Mouse (Mus musculus) NIH3T3 (cell line): ENCODE measurements around the gene Calhm2.
A peak's percentile ranks its signal among the peaks of the same experiment; 100 is the strongest.

Source experiments
- DNase-seq: peaks from one replicate; pipeline ENCODE4 v3.0.0-alpha.2; 2012; ENCODE audit warnings: low read depth

Gene Calhm2

GRCm38 (mm10) chr19:47137771-47138421, at the start of gene Calhm2:
Calhm2 (minus strand) TSS chr19:47138294.
- DNase-seq, result peak; percentile 65

DNA sequence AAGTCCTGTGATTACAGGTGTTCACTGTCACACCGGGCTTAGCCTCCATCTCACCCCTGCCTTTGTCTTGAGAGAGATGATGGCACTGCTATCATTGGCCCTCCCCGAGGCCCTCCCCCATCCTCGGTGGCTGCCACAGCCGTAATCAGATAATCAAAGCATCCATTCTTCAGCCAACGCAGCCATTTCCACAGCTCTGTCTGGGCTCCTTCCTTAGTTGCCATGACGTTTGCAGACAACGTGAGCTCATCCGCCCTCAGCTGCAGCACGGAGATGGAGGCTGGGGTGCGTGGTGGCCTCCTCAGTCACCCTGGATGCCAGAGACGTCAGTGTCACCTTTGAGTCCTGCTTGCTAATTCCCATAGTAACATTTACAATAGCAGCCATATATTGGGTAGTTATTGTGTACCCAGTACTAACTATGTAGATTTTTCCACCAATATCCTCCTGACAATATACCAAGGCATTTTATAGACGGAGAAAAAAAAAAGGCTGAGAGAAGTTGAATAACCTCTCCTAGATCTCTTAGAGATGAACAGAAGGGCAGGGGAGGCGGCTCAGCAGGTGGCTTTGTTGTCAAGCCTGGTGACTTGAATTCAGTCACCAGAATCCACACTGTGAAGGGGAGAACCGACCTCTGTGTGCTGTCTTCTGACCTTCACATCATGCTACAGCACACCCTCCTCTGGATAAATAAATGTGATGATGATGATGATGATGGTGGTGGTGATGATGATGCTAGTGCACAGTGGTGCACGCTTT, 48.6 kb upstream of the Calhm2 start:
- no peak for DNase-seq

DNA sequence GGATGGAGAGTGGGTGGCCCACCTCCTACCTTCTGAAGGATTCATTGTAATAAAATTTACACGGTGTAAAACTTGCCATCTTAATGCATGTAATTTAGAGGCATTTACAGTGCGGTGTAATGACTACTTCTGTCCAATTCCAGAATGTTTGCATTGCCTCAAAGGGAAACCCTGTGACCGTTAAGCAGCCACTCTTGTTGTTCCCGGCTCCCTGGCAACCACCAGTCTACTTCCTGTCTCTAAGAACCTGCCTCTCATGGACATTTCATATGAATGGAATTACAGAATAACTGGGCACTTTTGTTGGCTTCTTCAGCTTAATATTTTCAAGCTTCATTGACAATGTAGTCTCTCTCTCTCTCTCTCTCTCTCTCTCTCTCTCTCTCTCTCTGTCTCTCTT, 46.6 kb upstream of the Calhm2 start:
- DNase-seq, result peak; percentile 23

GRCm38 (mm10) chr19:47184221-47184620, 46.1 kb upstream of the Calhm2 start:
- no peak for DNase-seq

- no peak for DNase-seq
Measured at GRCm38 (mm10) chr19:47180011-47180410, 41.9 kb upstream of the Calhm2 start.

- peak; percentile 44 for DNase-seq
Measured at GRCm38 (mm10) chr19:47179272-47179809, 41.2 kb upstream of the Calhm2 start.

DNA sequence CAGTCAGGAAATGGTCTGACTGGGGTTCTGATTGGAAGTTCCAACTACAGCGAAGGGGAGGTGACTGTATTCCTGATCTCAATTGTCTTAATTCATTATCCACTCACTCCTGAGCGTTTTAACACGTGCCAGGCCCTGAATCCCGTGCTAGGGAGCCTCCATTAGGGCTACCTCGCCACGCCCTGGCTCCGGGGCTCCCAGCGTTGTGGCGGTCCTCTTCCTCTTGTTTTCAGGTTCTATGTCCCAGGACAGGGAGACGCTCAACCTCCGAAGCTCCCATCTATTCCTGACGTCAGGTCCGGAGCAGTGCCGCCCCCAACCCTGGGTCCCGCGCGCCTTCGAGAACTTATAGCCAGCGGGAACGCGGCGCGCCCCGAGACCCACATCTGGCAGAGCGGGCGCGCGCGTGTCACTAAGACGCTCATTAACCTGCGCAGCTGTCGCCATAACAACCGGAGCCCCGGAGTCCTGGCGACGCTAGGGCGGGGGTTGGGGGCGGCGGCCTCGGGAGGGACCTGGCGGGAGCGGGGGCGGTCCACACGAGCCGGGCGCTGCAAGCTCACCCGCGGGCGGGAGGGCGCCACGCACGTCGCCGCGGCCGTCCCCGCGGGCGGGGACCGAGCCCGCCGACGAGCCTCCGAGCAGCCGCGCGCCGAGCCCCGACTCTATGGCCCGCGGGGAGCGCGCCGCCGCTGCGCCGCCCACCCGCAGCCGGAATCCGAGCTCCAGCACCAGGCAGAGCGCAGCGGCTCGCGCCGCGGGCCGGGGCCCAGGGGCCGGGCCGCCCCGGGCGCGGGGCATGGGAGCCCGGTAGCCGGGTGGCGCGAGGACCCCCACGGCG, 40.6 kb upstream of the Calhm2 start, which contains the start of gene Neurl1a:
Gene Neurl1a, plus strand, starts transcription at position 390 of the 841 bp plus-strand sequence.
- peak; percentile 61 for DNase-seq

DNA sequence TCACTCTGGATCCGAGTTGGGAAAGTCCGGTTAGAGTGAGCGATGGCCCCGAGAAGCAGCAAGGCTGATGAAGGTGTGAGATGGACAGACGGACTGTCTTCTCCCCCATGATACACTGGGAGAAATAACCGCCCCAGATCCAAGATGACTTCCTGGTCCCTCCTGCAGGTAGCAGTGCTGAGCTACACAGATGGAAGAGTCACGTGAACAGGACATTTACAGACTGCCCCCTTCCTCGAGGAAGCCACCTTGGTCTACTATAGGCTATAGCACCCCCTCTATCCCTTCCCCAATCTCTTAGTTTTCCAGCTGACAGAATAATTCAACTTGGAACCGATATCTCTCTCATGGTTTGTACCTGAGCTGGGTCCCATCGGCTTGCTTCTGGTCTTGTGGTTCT, 39.9 kb upstream of the Calhm2 start:
- DNase-seq, result peak; percentile 50

- peak; percentile 84 for DNase-seq
Measured at GRCm38 (mm10) chr19:47176916-47177505, 38.9 kb upstream of the Calhm2 start.

DNA sequence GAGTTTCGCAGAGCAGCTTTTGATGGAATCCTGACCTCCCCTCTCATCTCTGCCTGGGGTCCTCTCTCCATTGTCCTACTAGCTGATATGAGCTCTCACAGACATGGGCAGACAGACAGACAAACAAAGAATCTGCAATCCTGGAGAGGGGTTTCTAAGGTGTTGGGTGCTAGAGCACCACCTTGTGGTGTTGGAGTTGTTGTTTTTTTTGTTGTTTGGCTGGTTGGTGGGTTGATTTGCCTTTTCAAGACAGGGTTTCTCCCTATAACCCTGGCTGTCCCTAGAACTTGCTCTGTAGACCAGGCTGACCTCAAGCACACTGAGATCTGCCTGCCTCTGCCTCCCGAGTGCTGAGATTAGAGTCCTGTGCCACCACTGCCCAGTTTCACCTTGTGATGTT, 37.4 kb upstream of the Calhm2 start:
- no peak for DNase-seq

- peak; percentile 72 for DNase-seq
Measured at GRCm38 (mm10) chr19:47174515-47174914, 36.4 kb upstream of the Calhm2 start.

GRCm38 (mm10) chr19:47168793-47169412, 30.8 kb upstream of the Calhm2 start:
- peak; percentile 95 for DNase-seq

GRCm38 (mm10) chr19:47168223-47168622, 30.1 kb upstream of the Calhm2 start:
- peak; percentile 83 for DNase-seq

DNA sequence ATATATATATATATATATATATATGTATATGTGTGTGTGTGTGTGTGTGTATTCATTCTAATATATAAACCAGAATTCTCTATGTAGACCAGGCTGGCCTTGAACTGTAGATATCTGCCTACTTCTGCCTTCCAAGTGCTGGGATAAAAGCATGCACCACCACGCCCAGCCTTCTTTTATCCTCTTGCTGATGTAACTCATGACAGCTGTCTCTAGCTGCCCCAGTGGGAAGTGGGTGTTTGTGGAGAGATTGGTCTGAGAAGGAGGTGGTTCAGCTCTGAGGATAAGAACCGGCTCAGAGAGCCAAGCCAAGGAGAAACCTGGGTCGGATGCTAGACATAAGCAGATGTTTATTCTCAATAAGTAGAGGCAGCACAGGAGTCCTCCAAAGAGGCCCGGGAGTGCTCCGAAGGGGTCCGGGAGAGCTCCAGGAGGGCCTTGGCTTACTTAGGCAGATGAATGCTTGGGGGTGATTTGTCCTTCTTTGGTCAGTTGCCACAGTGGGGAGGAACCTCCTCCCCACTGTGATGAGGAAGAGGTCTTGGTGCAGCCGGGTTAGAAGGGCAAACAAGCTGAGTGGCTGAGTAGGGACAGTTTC, 29.6 kb upstream of the Calhm2 start:
- DNase-seq, result no peak

DNA sequence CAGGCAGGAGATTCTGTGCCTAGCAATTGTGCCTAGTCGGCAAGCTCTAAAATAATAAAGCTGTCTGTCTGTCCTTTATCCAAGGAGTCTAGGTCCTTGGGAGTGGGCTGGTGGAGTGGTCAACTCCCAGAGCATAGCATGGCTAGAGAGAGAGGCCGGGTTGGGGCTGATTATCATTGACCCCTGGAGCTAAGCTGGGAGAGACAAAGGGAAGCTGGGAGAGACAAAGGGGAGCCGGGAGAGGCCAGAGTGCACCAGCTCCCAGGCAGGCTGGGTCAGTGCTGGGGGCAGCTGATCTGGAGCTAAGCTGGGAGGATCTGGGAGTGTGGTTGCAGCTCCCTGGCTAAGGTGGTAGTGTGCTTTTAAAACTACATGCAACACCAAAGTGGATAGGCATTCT, 28.7 kb upstream of the Calhm2 start:
- DNase-seq, result no peak

GRCm38 (mm10) chr19:47163176-47163744, 25.2 kb upstream of the Calhm2 start:
- DNase-seq, result no peak

DNA sequence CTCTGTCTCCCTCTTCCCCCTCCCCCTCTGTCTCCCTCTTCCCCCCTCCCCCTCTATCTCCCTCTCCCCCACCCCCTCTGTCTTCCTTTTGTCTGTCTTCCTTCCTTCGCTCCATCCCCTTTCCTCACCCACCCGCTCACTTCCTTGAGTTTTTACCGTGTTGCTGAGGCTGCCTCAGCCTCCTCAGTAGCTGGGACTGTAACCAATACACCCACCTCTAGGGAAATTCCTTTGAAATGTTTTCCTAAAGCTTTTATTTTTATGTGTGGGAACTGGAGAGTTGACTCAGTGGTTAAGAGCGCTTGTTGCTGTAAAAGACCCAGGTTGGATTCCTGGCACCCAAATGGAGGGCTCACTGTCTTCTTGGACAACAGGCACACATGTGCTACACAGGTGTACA, 23.6 kb upstream of the Calhm2 start:
- DNase-seq, result no peak

GRCm38 (mm10) chr19:47157664-47158063, 19.6 kb upstream of the Calhm2 start, which contains the start of gene Calhm3:
Calhm3 (minus strand) TSS chr19:47157764.
- no peak for DNase-seq

DNA sequence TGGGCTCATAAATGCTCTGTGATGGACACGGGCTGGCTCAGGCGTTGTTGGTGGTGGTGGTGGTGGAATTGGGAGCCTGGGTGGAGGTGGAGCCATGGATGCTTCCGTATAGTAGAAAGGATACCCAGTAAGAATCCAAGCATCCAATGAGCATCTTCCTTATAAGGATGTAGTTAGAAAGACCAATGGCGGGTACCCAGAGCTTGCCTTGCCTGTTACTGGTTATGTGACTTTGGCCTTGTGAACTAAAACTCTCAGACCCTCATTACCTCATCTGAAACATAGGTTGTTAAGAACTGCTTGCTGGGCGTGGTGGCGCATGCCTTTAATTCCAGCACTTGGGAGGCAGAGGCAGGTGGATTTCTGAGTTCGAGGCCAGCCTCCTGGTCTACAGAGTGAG, 15.7 kb upstream of the Calhm2 start:
- DNase-seq, result no peak

- no peak for DNase-seq
Measured at GRCm38 (mm10) chr19:47152062-47152369, 13.9 kb upstream of the Calhm2 start.
